Mouse (Mus musculus) liver, embryonic 14.5 days (tissue): ENCODE measurements at regions not wholly inside any gene's neighbourhood (a gene's known extent, or its start where the extent isn't known, plus 50 kb on each side); places are given as distances from the start of the nearest gene placed in this dataset.

ENCODE experiments used
- ATAC-seq: fragments of 200-750 bp; cut with Nextera tagmentation; 2 replicates; pipeline ENCODE4 v1.8.0; 2017; ENCODE audit warnings: moderate number of reproducible peaks, mild to moderate bottlenecking, moderate library complexity; ENCODE audit not compliant: insufficient read depth
- DNase-seq, 3 experiments: peaks; one replicate each; pipeline ENCODE4 v3.0.0-alpha.2; 2012 to 2013; ENCODE audit warnings: low read depth in 3 of 3, low spot score in 3 of 3
- H3K27ac ChIP-seq: fragments of 300-500 bp; sonication (generic); 2 replicates; pipeline ENCODE4 v1.5.1; 2014; ENCODE audit warnings: moderate library complexity, mild to moderate bottlenecking, control low read depth, inconsistent platforms
- H3K27me3 ChIP-seq: fragments of 300-500 bp; sonication (generic); 2 replicates; pipeline ENCODE4 v1.6.1; 2014; ENCODE audit warnings: mild to moderate bottlenecking, low read length, moderate library complexity; ENCODE audit not compliant: control insufficient read depth, insufficient read depth
- H3K36me3 ChIP-seq: fragments of 300-500 bp; sonication (generic); replicated peaks from 2 replicates; pipeline ENCODE4 v1.6.1; 2014; ENCODE audit warnings: low read depth; ENCODE audit not compliant: control insufficient read depth, insufficient read depth
- H3K4me1 ChIP-seq, 2 experiments: fragments of 200-500 bp in 1 of 2; fragments of 300-500 bp in 1 of 2; sonication (generic) in 1 of 2; replicated peaks; 2 replicates each; pipeline ENCODE4 v1.6.1; 2012 to 2014; ENCODE audit warnings: antibody characterized with exemption in 1 of 2, inconsistent platforms in 1 of 2, low read length in 1 of 2; ENCODE audit not compliant: control insufficient read depth in 2 of 2, insufficient read depth in 2 of 2
- H3K4me2 ChIP-seq: fragments of 300-500 bp; sonication (generic); 2 replicates; pipeline ENCODE4 v1.6.1; 2014; ENCODE audit warnings: low read depth, mild to moderate bottlenecking, control low read depth, moderate library complexity
- H3K4me3 ChIP-seq, 2 experiments: fragments of 200-500 bp in 1 of 2; fragments of 300-500 bp in 1 of 2; sonication (generic) in 1 of 2; 2 replicates each; pipeline ENCODE4 v1.5.1; 2012 to 2014; ENCODE audit warnings: low read depth in 2 of 2, low read length in 2 of 2, mild to moderate bottlenecking in 2 of 2, control low read depth in 1 of 2, inconsistent platforms in 1 of 2, moderate library complexity in 1 of 2; ENCODE audit not compliant: insufficient read depth in 1 of 2
- H3K9ac ChIP-seq: fragments of 300-500 bp; sonication (generic); replicated peaks from 2 replicates; pipeline ENCODE4 v1.6.1; 2014; ENCODE audit warnings: mild to moderate bottlenecking, control low read depth, moderate library complexity
- H3K9me3 ChIP-seq: fragments of 300-500 bp; sonication (generic); 2 replicates; pipeline ENCODE4 v1.6.1; 2016; ENCODE audit warnings: low read length, mixed read lengths; ENCODE audit not compliant: control insufficient read depth
- CTCF ChIP-seq: IDR thresholded peaks from 2 replicates; pipeline ENCODE4 v1.5.1; 2016; ENCODE audit warnings: antibody characterized with exemption, low read depth, control low read depth
- EP300 ChIP-seq: IDR thresholded peaks from 2 replicates; pipeline ENCODE4 v1.6.1; 2016; ENCODE audit warnings: antibody characterized with exemption, low read depth
- WGBS: fragments of 180-500 bp; shearing (Covaris S2); extraction: QIAGEN DNeasy Blood & Tissue Kit; methylation state at CpG from one replicate; pipeline ENCODE4 v1.1.7; 2014; ENCODE audit not compliant: insufficient replicate concordance; 5-methylcytosine and 5-hydroxymethylcytosine counted together

DNA sequence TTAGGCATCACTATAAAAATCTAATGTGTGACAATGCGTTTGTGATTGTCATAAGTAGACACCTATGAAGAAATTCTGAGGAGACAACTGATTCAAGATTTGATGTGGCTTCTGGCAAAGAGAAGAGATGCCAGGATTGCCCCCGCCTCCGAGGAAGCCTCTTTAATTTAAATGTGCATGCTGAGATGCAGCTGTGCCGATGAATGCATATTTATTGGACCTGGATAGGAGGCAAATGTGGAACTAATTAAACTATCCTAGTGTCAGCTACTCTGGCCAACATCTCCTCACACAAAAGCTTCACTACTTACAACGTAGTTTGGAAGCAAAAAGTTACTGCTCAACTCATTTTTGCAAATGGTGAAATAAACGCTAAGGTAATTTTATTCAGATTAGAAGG, 173.4 kb upstream of the Dph6 start:
- H3K36me3 ChIP-seq, result no peaks in the 10 kb centered on the region
- ATAC-seq, result no peak
- H3K9me3 ChIP-seq, result no peaks in the 10 kb centered on the region
- H3K4me2 ChIP-seq, result no peak overlapping the region
- TF ChIP-seq CTCF (no peak), EP300 (no peak)
- 55% methylated on average over 6 of the region's 6 CpGs for WGBS
- no peak overlapping the region for H3K9ac ChIP-seq
- H3K27ac ChIP-seq, result no peak overlapping the region
- DNase-seq, result no peak
- H3K27me3 ChIP-seq, result no peaks in the 10 kb centered on the region
- no peaks in the 10 kb centered on the region for H3K4me1 ChIP-seq
- no peak overlapping the region for H3K4me3 ChIP-seq

- no peaks in the 10 kb centered on the region for H3K36me3 ChIP-seq
- no peak overlapping the region for H3K4me3 ChIP-seq
- H3K27me3 ChIP-seq, result no peaks in the 10 kb centered on the region
- no peak overlapping the region for H3K9ac ChIP-seq
- 14% methylated on average over 2 of the region's 2 CpGs for WGBS
- no peak for DNase-seq
- no peak for TF ChIP-seq EP300
- no peak for TF ChIP-seq CTCF
- no peak overlapping the region for H3K4me2 ChIP-seq
- H3K4me1 ChIP-seq, result no peaks in the 10 kb centered on the region
- H3K9me3 ChIP-seq, result no peaks in the 10 kb centered on the region
- ATAC-seq, result no peak
- no peak overlapping the region for H3K27ac ChIP-seq
Measured at GRCm38 (mm10) chr2:114835694-114836093, 180.9 kb upstream of the Dph6 start.

- DNase-seq (no peak), ATAC-seq (no peak)
- H3K27me3 ChIP-seq, result no peaks in the 10 kb centered on the region
- 62% methylated on average over 9 of the region's 9 CpGs for WGBS
- H3K9me3 ChIP-seq, result no peaks in the 10 kb centered on the region
- H3K4me2 ChIP-seq, result no peak overlapping the region
- no peak overlapping the region for H3K27ac ChIP-seq
- no peaks in the 10 kb centered on the region for H3K36me3 ChIP-seq
- TF ChIP-seq EP300 (no peak), CTCF (no peak)
- no peak overlapping the region for H3K9ac ChIP-seq
- H3K4me1 ChIP-seq, result no peaks in the 10 kb centered on the region
- H3K4me3 ChIP-seq, result no peak overlapping the region
Measured at GRCm38 (mm10) chr2:114843696-114844388, 189.1 kb upstream of the Dph6 start.

GRCm38 (mm10) chr2:114844389-114844771, 189.6 kb upstream of the Dph6 start:
- Histone ChIP-seq H3K9ac (no peak overlapping the region), H3K4me1 (no peaks in the 10 kb centered on the region), H3K4me3 (no peak overlapping the region), H3K27ac (no peak overlapping the region), H3K9me3 (no peaks in the 10 kb centered on the region), H3K36me3 (no peaks in the 10 kb centered on the region), H3K27me3 (no peaks in the 10 kb centered on the region), H3K4me2 (no peak overlapping the region)
- no peak for ATAC-seq
- DNase-seq, result no peak
- no peak for TF ChIP-seq EP300
- TF ChIP-seq CTCF, result no peak
- 68% methylated on average over 3 of the region's 3 CpGs for WGBS

DNA sequence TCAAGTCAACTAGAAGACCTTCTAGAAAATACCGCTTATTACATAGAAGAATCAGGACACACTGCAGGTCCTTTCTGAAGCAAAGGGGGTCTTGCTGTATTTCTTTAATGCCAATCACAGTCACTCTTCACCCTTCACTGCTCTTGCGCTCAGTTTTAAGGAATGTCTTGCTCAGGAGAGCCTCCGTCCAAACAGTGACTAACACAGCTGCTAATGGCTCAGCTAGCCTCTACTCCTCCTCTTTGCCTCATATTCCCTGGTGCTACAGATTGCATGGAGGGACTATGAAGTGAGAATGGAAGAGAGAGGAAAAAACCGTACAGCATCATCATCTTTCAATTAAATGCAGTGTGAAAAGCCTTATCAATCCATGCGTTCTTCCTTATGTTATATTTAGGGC, 193.7 kb upstream of the Dph6 start:
- DNase-seq, result no peak
- no peaks in the 10 kb centered on the region for H3K27me3 ChIP-seq

More for the DNA sequence above, 193.7 kb upstream of the Dph6 start:
- no peaks in the 10 kb centered on the region for H3K4me1 ChIP-seq
- H3K9ac ChIP-seq, result no peak overlapping the region
- H3K4me3 ChIP-seq, result no peak overlapping the region
- WGBS, result 73% methylated on average over 5 of the region's 5 CpGs
- TF ChIP-seq EP300, result no peak
- no peak for TF ChIP-seq CTCF
- no peak overlapping the region for H3K4me2 ChIP-seq
- ATAC-seq, result no peak
- H3K9me3 ChIP-seq, result no peaks in the 10 kb centered on the region
- H3K36me3 ChIP-seq, result no peaks in the 10 kb centered on the region
- H3K27ac ChIP-seq, result no peak overlapping the region
